Mouse (Mus musculus) left cerebral cortex, adult 11 months (tissue): ENCODE results near the gene Olfr9.
"Not testable (repeated sequence)": the region's sequence is repeated elsewhere in the genome, so short reads cannot be mapped to it uniquely, and the experiment has no call there.

Experiments used
- DNase-seq: peaks from one replicate; pipeline ENCODE4 v3.0.0; 2022; ENCODE audit warnings: low spot score

Olfr9 gene

DNA sequence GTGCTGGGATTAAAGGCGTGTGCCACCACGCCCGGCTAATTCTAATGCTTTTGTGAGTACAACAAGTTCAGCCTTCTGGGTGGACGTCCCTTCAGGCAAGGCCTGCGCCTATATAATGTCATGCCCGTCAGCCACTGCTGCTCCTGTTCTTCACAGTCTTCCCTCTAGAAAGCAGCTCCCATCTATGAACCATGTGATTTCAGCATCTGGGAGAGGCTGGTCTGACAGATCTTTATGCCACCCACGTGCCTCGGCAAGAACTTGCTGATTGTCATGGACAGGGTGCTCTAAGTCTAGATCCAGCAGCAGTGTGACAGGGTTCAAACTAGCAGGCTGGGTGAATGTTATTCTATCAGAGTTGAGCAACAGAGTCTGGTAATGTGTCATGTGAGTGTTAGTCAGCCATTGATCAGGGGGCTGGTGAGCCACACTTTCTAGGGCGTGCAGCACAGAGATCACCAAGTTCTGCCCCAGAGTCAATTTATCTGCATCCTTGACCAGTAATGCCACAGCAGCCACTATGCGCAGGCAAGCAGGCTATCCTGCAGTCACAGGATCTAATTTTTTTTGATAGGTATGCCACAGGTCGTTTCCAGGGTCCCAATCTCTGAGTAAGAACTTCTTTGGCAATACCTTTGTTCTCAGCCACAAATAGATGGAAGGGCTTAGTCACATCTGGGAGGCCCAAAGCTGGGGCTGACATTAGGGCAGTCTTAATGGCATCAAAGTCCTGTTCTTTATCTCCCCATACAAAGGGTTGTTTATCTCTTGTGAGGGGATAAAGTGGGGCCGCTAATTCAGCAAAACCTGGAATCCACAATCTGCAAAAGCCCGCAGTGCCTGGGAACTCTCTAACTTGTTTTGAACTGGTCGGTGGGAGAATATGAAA is 15.0 kb downstream of the Olfr9 start:
- no peak for DNase-seq

DNA sequence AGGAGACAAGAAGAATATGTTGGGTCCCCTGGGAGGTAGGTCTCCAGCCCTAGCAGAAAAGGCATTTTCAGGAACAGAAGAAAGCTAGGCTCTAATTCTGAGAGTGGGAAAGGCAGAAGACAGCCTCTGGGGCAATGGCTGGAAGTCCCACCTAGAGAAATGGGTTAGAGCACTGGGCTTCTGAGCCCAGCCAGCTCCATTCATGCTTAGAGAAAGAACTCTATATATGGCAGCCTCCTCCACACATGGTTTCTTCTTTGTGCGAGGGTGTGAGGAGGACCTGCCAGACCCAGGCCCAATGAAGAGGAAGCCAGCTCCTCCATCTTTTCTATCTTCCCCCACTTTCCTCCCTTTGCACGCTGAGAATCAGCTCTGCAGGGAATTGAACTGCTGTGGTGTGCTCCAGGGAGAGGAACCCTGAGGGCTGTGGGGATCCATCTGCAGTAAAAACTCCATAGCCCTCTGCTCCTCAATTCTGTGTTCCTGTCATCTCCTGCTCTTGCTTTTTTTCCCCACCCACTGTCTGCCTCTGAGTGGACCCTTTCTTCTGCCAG is 21.1 kb downstream of the Olfr9 start, which contains the start of gene Olfr763:
Gene Olfr763 (plus strand): TSS at position 504 of the 554 bp plus-strand sequence.
- no peak for DNase-seq

DNA sequence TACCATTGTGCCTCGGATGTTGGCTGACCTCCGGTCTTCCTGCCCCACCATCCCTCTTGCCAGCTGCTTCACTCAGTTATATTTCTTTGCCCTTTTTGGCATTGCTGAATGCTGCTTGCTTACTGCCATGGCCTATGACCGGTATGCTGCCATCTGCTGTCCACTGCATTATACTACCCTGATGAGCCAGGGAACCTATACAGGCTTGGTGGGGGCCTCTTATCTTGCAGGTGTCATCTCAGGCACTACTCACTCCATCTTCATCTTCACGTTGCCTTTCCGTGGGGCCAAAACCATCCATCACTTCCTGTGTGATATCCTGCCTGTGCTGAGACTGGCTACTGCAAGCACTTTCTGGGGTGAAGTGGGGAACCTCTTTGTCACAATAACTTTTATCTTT is 22.3 kb downstream of the Olfr9 start:
- not testable (repeated sequence) for DNase-seq

DNA sequence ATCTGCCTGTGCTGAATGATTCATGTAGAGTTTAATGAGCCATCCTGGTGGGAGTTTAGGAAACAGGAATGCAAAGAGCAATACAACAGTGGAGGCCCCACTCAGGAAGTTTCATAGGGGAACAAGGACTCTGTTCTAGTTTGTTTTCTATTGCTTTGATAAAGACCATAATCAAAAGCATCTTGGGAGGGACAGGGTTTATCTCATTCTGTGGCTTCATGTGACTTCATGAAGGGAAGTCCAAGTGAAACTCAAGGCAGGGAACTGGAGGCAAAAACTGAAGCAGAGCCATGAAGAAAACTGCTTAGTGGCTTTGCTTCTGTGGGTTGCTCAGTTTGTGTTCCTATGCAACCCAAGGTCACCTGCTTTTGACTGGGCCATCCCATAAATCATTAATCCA is 25.2 kb downstream of the Olfr9 start:
- no peak for DNase-seq

DNA sequence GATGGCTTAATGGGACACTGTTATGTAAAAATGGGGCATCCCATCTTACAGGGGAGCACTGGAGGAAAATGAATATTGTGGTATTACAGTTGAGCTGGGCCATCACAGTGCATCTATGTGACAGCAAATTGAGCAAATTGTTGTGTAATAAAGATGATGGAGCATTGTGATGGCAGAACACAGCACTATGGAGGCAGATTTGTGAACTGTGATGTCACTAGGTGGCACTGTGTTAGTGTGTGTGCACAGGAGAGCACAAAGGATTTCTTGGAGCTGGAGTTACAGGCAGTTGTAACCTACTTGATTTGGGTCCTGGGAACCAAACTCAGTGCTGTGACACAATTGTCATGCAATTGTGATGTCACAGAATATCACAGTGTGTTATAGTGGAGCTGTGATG is 34.1 kb downstream of the Olfr9 start:
- DNase-seq, result no peak

DNA sequence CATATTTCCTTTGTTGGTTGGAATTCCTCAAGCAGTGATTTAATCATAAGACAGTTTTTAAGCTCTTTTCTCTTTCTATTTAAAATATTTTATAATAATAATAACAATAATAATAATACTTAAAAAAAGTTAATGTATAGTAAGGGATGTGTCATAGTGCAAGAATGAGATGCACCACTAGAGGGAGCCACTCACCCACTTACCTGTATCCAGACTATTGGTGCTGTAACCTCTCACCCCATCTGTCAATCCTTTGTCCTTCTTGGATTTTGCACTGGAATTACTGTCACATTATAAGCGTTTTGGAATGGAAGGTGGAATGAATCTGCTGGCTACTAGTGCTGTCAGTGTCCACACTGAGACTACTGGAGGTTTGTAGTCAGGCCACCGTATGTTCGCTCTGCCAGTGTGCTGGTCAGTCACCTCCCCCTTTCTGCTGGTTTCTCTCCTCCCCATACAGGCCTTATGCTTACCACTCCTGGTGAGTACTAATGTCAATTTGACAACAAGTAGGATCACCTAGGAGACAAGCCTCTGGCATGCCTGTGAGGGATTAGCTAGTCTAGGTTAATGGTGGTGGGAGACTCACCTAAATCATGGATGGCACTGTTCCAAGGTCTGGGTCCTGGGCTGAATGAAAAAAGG is 36.9 kb downstream of the Olfr9 start:
- DNase-seq, result no peak

DNA sequence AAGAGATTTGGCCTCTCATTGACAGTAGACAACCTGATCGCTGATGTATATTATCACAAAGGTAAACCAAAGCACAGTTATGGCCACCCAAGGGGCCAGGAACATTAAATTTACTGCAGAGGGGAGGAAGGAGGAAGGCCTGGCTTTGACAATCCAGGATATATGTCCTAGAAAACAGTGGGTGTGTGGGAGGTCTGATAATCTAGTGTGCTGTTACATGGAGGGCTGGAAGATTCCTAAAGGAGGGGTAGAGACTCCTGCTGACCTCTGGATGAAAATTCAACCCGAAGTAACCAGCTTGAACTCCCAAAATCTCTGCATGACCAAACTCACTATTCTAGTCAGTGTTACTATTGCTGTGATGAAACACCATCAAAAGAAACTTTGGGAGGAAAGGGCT is 39.1 kb downstream of the Olfr9 start:
- DNase-seq, result no peak

DNA sequence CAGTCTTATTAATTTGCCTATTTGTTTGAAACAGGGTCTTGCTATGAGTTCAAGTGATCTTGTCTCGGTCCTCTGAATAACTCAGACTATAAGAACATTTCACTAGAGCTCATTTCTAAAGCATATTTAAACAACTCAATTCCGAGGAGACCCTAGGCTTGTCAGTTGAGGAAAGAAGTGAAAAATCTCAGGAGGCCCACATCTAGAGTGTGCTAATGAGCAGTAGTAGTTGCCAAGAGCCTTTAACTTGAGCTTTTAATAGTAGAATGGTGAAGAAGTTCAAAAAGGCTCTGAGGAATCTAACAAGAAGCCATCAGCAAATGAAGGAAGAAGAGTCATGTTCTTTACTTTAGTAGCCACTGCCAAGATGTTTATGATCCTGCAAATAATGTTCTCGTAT is 50.6 kb downstream of the Olfr9 start, which contains the start of gene Olfr764-ps1:
Gene Olfr764-ps1 (minus strand): TSS at position 101 of the 400 bp plus-strand sequence.
- DNase-seq, result no peak
